Mouse (Mus musculus) liver, adult 2 months (tissue): ENCODE measurements around the gene Slc39a11. TPM values are rescaled to one million over a fixed set of nuclear protein-coding genes. Genes with fewer than 3 reads are reported as not detected.

ENCODE experiments used
- DNase-seq: peaks from one replicate; pipeline ENCODE4 v3.0.0-alpha.2; 2011; ENCODE audit warnings: low read depth, low spot score; ENCODE audit errors: extremely low read depth
- H3K27ac ChIP-seq: fragments of 200-500 bp; replicated peaks from 2 replicates; pipeline ENCODE4 v1.5.1; 2012; ENCODE audit warnings: low read depth, mild to moderate bottlenecking, control low read depth, inconsistent platforms, low read length; ENCODE audit not compliant: insufficient read depth
- H3K27me3 ChIP-seq: fragments of 200-500 bp; 2 replicates; pipeline ENCODE4 v1.6.1; 2012; ENCODE audit warnings: mild to moderate bottlenecking, moderate library complexity, low read length, inconsistent platforms; ENCODE audit not compliant: control insufficient read depth, insufficient read depth
- H3K36me3 ChIP-seq: fragments of 200-500 bp; 2 replicates; pipeline ENCODE4 v1.6.1; 2012; ENCODE audit warnings: low read length, inconsistent platforms; ENCODE audit not compliant: control insufficient read depth, insufficient read depth
- H3K4me1 ChIP-seq: fragments of 200-500 bp; 2 replicates; pipeline ENCODE4 v1.6.1; 2011; ENCODE audit warnings: low read length; ENCODE audit not compliant: control insufficient read depth, insufficient read depth
- H3K4me3 ChIP-seq: fragments of 200-500 bp; 2 replicates; pipeline ENCODE4 v1.5.1; 2011; ENCODE audit warnings: low read depth, mild to moderate bottlenecking, control low read depth, low read length, moderate library complexity; ENCODE audit not compliant: insufficient read depth
- H3K79me2 ChIP-seq: fragments of 200-500 bp; 2 replicates; pipeline ENCODE4 v1.6.1; 2012; ENCODE audit warnings: inconsistent platforms, mild to moderate bottlenecking, low read length, moderate library complexity; ENCODE audit not compliant: control insufficient read depth, insufficient read depth
- H3K9ac ChIP-seq: fragments of 200-500 bp; 2 replicates; pipeline ENCODE4 v1.6.1; 2012; ENCODE audit warnings: low read depth, mild to moderate bottlenecking, control low read depth, inconsistent platforms, low read length
- CTCF ChIP-seq: fragments of 200-500 bp; IDR thresholded peaks from 2 replicates; pipeline ENCODE4 v1.5.1; 2011; ENCODE audit warnings: low read depth, low read length, control low read depth
- POLR2A ChIP-seq: fragments of 200-500 bp; IDR thresholded peaks from 2 replicates; pipeline ENCODE4 v1.6.1; 2011; ENCODE audit warnings: low read length, control low read depth; ENCODE audit not compliant: insufficient read depth; ENCODE audit errors: extremely low read depth
- WGBS: fragments of 180-500 bp; shearing (Covaris S2); methylation state at CpG from one replicate; pipeline ENCODE4 v1.1.7; 2018; 5-methylcytosine and 5-hydroxymethylcytosine counted together
- polyA plus RNA-seq: library from polyadenylated mRNA; depleted of rRNA; stranded (reverse); fragments of >200 nt; gene quantifications from 2 replicates; pipeline ENCODE4 v1.2.3, GENCODE M21; 2012
- total RNA-seq: library from RNA; depleted of rRNA; stranded (reverse); fragments of >200 nt; gene quantifications from 2 replicates; pipeline ENCODE4 v1.2.3, GENCODE M21; 2014

Slc39a11 gene
- total and polyA plus RNA-seq, 2 experiments = 18.8 to 22.8 TPM

- H3K27ac ChIP-seq = no peak overlapping the region
- no peaks in the 10 kb centered on the region for H3K79me2 ChIP-seq
- DNase-seq = no peak
- H3K36me3 ChIP-seq = no peaks in the 10 kb centered on the region
- TF ChIP-seq POLR2A = no peak
- TF ChIP-seq CTCF = no peak
- H3K4me1 ChIP-seq = peaks cover 4% of the 10 kb centered on the region; the same call in 1 of the 2 replicates
- H3K27me3 ChIP-seq = no peaks in the 10 kb centered on the region
- no peak overlapping the region for H3K4me3 ChIP-seq
- no peak overlapping the region for H3K9ac ChIP-seq
- 96% methylated on average over 9 of the region's 9 CpGs for WGBS
Measured at GRCm38 (mm10) chr11:113378867-113379266, 271.0 kb downstream of the Slc39a11 start.

GRCm38 (mm10) chr11:113376066-113376465 is 273.8 kb downstream of the Slc39a11 start:
- Histone ChIP-seq H3K79me2 (no peaks in the 10 kb centered on the region), H3K27ac (no peak overlapping the region), H3K4me3 (no peak overlapping the region), H3K9ac (no peak overlapping the region), H3K4me1 (no peaks in the 10 kb centered on the region), H3K36me3 (no peaks in the 10 kb centered on the region), H3K27me3 (no peaks in the 10 kb centered on the region)
- no peak for TF ChIP-seq POLR2A
- no peak for TF ChIP-seq CTCF
- DNase-seq = no peak
- WGBS = 94% methylated on average over 9 of the region's 9 CpGs

GRCm38 (mm10) chr11:113373926-113374325 is 276.0 kb downstream of the Slc39a11 start:
- Histone ChIP-seq H3K27ac (no peak overlapping the region), H3K9ac (no peak overlapping the region), H3K4me3 (no peak overlapping the region), H3K79me2 (no peaks in the 10 kb centered on the region), H3K36me3 (peaks cover 2% of the 10 kb centered on the region; the same call in 1 of the 2 replicates), H3K27me3 (no peaks in the 10 kb centered on the region), H3K4me1 (no peaks in the 10 kb centered on the region)
- no peak for DNase-seq
- 98% methylated on average over 10 of the region's 10 CpGs for WGBS
- TF ChIP-seq CTCF (no peak), POLR2A (no peak)

GRCm38 (mm10) chr11:113373331-113373730 is 276.5 kb downstream of the Slc39a11 start:
- no peak overlapping the region for H3K4me3 ChIP-seq
- no peak for TF ChIP-seq POLR2A
- TF ChIP-seq CTCF = no peak
- WGBS = 97% methylated on average over 9 of the region's 9 CpGs
- H3K27ac ChIP-seq = no peak overlapping the region
- H3K4me1 ChIP-seq = no peaks in the 10 kb centered on the region
- DNase-seq = no peak
- no peaks in the 10 kb centered on the region for H3K27me3 ChIP-seq
- no peak overlapping the region for H3K9ac ChIP-seq
- no peaks in the 10 kb centered on the region for H3K79me2 ChIP-seq
- H3K36me3 ChIP-seq = peaks cover 2% of the 10 kb centered on the region; the same call in 1 of the 2 replicates

- TF ChIP-seq POLR2A (no peak), CTCF (no peak)
- H3K4me3 ChIP-seq = no peak overlapping the region
- H3K9ac ChIP-seq = no peak overlapping the region
- WGBS = 72% methylated on average over 13 of the region's 13 CpGs
- peaks cover 2% of the 10 kb centered on the region; the same call in 1 of the 2 replicates for H3K36me3 ChIP-seq
- H3K27me3 ChIP-seq = no peaks in the 10 kb centered on the region
- H3K27ac ChIP-seq = no peak overlapping the region
- H3K79me2 ChIP-seq = no peaks in the 10 kb centered on the region
- no peaks in the 10 kb centered on the region for H3K4me1 ChIP-seq
- no peak for DNase-seq
Measured at GRCm38 (mm10) chr11:113368046-113368445, 281.8 kb downstream of the Slc39a11 start.

GRCm38 (mm10) chr11:113366257-113367030 is 283.4 kb downstream of the Slc39a11 start:
- no peaks in the 10 kb centered on the region for H3K27me3 ChIP-seq
- no peak overlapping the region for H3K9ac ChIP-seq
- H3K27ac ChIP-seq = no peak overlapping the region
- 71% methylated on average over 19 of the region's 19 CpGs for WGBS
- H3K4me3 ChIP-seq = no peak overlapping the region
- peaks cover 2% of the 10 kb centered on the region; the same call in 1 of the 2 replicates for H3K36me3 ChIP-seq
- no peaks in the 10 kb centered on the region for H3K4me1 ChIP-seq
- DNase-seq = no peak
- H3K79me2 ChIP-seq = no peaks in the 10 kb centered on the region
- TF ChIP-seq POLR2A (no peak), CTCF (no peak)
